Mouse (Mus musculus): ENCODE measurements around the gene 4933415A04Rik. TPM values are rescaled to one million over a fixed set of nuclear protein-coding genes. Genes with fewer than 3 reads are reported as not detected.

Gene 4933415A04Rik
- polyA plus RNA-seq, 1 experiment, result not detected

DNA sequence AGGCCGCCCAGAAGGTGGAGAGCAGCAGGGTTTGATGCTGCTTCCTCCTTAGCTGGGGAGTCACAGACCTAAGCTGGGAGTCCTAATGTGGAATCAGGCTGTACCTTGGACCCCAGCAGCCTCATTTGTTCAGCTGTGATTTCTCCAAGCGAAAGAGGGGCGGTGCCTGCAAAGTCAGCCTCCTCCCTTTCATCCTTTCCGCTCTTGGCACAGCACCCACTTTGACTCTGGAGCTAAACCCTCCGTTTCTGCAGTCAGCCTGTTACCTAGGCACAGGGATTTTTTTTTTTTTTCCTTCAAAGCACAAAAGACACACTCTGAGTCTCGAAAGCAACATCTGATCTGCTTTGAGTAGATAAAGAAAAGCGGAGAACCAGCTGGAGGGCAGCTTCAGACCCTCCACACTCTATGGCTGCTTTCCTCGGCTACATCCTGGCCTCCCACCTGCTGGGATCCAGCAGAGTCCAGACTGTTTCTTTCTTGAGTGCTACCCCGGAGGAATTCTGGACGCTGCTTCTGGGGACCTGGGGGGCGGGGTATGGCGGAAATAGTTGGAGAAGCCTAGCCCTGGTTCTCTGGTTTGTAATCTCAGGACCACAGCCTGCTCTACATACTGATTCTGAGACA is 39.6 kb downstream of the 4933415A04Rik start:
- Histone ChIP-seq H3K4me3 (ENCODE audit: insufficient read depth, low read length) (no peak overlapping the region), H3K4me1 (ENCODE audit: control insufficient read depth, insufficient read depth, low read length) (no peaks in the 10 kb centered on the region), H3K27ac (ENCODE audit: insufficient read depth, low read depth, low read length) (no peak overlapping the region)
- TF ChIP-seq POLR2A (IDR thresholded peaks at IDR 0.05; ENCODE audit: borderline replicate concordance, low read depth, low read length), result no peak

DNA sequence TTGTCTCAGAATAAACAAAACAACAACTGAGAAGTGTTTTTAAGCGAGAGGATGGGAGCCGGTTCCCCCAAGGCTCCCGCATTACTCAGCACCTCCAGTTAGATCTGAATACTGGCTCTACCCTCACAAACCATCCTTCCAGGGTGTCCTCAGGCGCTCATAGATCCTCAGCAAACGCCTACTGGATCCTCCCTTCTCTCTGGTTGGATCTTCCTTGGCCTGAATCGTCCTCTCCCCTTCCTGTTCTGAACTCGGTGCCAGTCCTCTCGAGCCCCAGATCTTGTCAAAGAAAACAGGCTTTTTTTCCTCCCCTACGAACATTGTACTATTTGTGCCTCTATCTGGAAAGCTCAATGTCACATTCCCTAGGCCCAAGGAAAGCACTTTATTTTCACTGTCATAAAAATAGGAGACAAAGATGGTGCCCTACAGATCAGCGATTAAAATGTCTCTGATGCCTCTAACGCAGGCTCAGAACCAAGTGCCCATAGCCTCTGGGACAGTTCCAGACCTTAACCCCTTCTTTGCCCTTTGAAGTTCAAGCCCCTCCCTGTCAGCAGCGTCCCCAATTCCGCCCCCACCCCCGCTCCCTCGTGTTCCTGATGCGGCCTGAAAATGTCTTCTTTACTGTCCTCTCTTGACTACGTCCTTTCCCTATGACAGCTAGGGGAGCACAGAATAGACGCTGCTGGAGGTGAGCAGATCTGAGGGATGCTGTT is 40.2 kb downstream of the 4933415A04Rik start:
- Histone ChIP-seq H3K4me1 (ENCODE audit: control insufficient read depth, insufficient read depth, low read length) (peaks cover 5% of the 10 kb centered on the region), H3K27ac (ENCODE audit: insufficient read depth, low read depth, low read length) (no peak overlapping the region), H3K4me3 (ENCODE audit: insufficient read depth, low read length) (no peak overlapping the region)
- TF ChIP-seq CTCF (IDR thresholded peaks at IDR 0.05; ENCODE audit: low read depth, low read length) (no peak), POLR2A (IDR thresholded peaks at IDR 0.05; ENCODE audit: borderline replicate concordance, low read depth, low read length) (no peak)

DNA sequence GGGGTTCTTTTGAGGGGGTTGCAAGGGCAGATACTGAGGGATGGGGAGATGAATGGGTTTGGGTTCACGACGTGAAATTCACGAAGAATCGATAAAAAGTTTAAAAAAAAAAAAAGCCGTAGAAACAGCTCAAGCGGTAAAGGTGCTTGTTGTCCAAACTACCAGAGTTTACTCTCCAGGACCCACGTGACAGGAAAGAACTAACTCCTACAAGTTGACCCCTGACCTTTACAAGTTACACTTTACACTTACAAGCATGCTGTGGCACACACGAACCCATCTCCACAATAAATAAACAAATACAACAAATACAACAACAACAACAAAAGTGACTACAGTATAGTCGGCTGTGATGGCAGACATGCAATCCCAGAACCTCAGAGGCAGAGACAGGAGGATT is 44.8 kb downstream of the 4933415A04Rik start:
- peaks cover 19% of the 10 kb centered on the region for H3K4me1 ChIP-seq (ENCODE audit: control insufficient read depth, insufficient read depth, low read length)
- no peak overlapping the region for H3K4me3 ChIP-seq (ENCODE audit: insufficient read depth, low read length)
- H3K27ac ChIP-seq (ENCODE audit: insufficient read depth, low read depth, low read length), result no peak overlapping the region; the same call in 1 of the 2 replicates
- no peak for TF ChIP-seq CTCF (IDR thresholded peaks at IDR 0.05; ENCODE audit: low read depth, low read length)
- no peak for TF ChIP-seq POLR2A (IDR thresholded peaks at IDR 0.05; ENCODE audit: borderline replicate concordance, low read depth, low read length)

DNA sequence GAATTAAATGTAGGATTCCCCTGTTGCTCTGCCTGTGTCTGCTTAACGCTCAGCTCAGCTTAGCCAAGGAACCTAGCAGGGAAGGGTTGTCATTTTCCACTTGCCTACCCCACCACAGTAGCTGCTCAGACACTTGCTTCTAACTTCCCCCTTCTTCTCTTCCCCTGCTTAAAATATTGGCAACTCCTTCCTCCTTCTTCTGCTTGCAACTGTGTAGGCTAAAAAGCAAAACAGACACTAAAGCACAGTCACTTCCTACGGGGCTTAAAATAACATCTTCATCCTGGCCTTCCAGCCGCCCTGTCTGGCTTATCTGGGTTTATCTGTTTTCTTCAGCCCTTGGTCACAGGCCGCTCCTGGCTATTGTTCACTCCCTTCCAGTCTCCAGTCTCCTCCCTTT is 45.7 kb downstream of the 4933415A04Rik start:
- H3K27ac ChIP-seq (ENCODE audit: insufficient read depth, low read depth, low read length), result peak overlapping the region; percentile 79
- no peak for TF ChIP-seq CTCF (IDR thresholded peaks at IDR 0.05; ENCODE audit: low read depth, low read length)
- no peak for TF ChIP-seq POLR2A (IDR thresholded peaks at IDR 0.05; ENCODE audit: borderline replicate concordance, low read depth, low read length)
- peaks cover 19% of the 10 kb centered on the region for H3K4me1 ChIP-seq (ENCODE audit: control insufficient read depth, insufficient read depth, low read length)
- no peak overlapping the region for H3K4me3 ChIP-seq (ENCODE audit: insufficient read depth, low read length)

DNA sequence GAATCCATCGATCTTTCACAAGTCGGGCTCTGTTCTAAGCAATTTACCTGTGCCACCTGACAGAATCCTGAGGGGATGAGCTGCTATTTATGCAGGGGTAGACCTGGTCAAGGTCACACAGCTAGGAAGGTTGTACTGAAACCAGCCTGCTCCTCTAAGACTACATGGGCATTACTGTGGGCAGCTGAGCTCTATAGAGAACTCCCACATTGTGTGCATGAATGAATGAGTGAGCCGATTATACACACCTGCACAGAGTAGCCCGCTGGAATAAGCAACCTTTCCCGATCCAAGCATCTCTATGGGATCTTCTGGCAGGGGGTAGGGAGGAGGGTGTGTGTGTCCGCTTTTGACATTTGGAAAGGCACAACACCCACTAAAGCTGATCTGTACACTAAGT is 46.3 kb downstream of the 4933415A04Rik start:
- TF ChIP-seq POLR2A (IDR thresholded peaks at IDR 0.05; ENCODE audit: borderline replicate concordance, low read depth, low read length) (no peak), CTCF (IDR thresholded peaks at IDR 0.05; ENCODE audit: low read depth, low read length) (no peak)
- no peak overlapping the region for H3K4me3 ChIP-seq (ENCODE audit: insufficient read depth, low read length)

DNA sequence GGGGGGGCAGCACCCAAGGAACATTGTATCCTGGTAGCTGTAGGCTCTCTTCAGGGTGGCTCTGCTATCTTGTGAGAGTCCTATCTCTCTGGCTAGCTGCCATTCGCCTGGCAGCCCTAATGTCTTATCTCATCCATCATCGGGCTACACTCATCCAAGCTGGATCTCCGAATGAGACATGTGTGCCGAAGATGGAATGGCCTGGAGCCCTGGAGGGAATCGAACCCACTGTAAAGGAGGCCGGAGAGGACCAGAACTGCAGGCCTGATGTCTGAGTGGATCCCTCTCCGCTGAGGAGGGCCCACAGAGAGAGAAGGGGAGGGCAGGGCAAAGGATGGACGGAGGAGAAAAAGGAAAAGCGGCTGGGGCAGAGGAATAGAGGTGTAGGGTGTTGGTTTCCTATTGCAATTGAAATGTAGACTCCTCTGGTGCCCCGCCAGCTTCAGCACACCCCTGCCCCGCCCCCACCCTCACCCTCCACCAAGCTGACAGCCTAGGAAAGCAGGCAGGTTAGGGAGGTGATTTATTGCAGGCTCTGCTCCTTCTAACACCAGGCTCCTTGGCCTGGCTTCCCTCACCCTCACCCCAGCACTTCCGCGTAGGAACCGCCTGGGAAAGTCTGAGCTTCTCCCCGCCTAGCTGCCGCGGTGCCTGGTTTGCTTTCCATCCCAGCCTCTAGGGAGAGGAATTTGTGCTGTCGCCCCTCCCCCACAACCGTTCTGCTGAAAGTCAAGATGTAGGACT is 47.0 kb downstream of the 4933415A04Rik start:
- peaks cover 22% of the 10 kb centered on the region for H3K4me1 ChIP-seq (ENCODE audit: control insufficient read depth, insufficient read depth, low read length)
- H3K27ac ChIP-seq (ENCODE audit: insufficient read depth, low read depth, low read length), result no peak overlapping the region
- no peak overlapping the region for H3K4me3 ChIP-seq (ENCODE audit: insufficient read depth, low read length)
- TF ChIP-seq POLR2A (IDR thresholded peaks at IDR 0.05; ENCODE audit: borderline replicate concordance, low read depth, low read length), result no peak
- no peak for TF ChIP-seq CTCF (IDR thresholded peaks at IDR 0.05; ENCODE audit: low read depth, low read length)

More for the DNA sequence above, 46.3 kb downstream of the 4933415A04Rik start:
- Histone ChIP-seq H3K4me1 (ENCODE audit: control insufficient read depth, insufficient read depth, low read length) (peaks cover 20% of the 10 kb centered on the region), H3K27ac (ENCODE audit: insufficient read depth, low read depth, low read length) (peak overlapping the region; percentile 79)

DNA sequence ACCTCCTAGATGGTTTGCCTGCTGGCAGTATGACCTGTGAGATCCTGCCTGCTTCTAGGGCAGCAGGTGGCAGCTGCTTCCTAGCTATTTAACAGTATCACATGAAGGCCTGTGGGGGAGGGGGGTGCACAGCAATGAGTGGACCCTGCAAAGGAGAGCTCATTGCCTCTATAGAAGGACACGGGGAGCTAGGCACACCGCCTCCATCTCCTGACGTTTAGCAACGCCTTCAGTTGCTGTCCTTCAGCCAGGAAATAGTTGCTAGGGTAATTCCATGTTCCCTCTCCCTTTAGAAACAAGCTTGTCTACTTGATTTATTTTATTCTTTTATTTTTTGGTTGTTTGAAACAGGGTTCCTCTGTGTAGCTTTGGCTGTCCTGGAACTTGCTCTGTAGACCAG is 49.9 kb downstream of the 4933415A04Rik start:
- H3K27ac ChIP-seq (ENCODE audit: insufficient read depth, low read depth, low read length), result no peak overlapping the region
- H3K4me3 ChIP-seq (ENCODE audit: insufficient read depth, low read length), result no peak overlapping the region
- peaks cover 20% of the 10 kb centered on the region for H3K4me1 ChIP-seq (ENCODE audit: control insufficient read depth, insufficient read depth, low read length)
- no peak for TF ChIP-seq CTCF (IDR thresholded peaks at IDR 0.05; ENCODE audit: low read depth, low read length)
- no peak for TF ChIP-seq POLR2A (IDR thresholded peaks at IDR 0.05; ENCODE audit: borderline replicate concordance, low read depth, low read length)

DNA sequence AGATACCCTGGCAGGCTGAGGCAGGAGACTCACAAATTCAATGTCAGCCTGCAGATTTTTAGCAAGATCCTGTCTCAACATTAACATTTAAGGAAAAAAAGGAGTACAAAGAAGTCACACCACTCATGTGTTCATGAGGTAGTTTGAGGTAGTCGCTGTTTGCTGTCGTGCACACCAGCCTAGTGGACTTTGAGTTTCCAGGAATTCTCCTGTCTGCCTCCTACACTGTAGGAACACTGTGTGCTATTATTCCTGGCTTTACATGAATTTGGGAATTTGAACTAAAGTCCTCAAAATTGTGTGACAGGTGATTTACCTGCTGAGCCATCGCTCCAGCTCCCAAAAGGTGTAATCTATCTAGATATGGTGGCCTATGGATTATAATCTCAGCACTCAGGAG is 51.6 kb downstream of the 4933415A04Rik start:
- no peak for TF ChIP-seq POLR2A (IDR thresholded peaks at IDR 0.05; ENCODE audit: borderline replicate concordance, low read depth, low read length)
- no peak for TF ChIP-seq CTCF (IDR thresholded peaks at IDR 0.05; ENCODE audit: low read depth, low read length)
- no peak overlapping the region for H3K4me3 ChIP-seq (ENCODE audit: insufficient read depth, low read length)

More for the DNA sequence above, 51.6 kb downstream of the 4933415A04Rik start:
- Histone ChIP-seq H3K4me1 (ENCODE audit: control insufficient read depth, insufficient read depth, low read length) (peaks cover 11% of the 10 kb centered on the region), H3K27ac (ENCODE audit: insufficient read depth, low read depth, low read length) (no peak overlapping the region)

Other genes with a start within 250 kb of the 4933415A04Rik start
- gene Pttg1, start 160.8 kb upstream of the 4933415A04Rik start, polyA plus RNA-seq (2012; ENCODE audit: insufficient read depth, insufficient read length, missing spikeins), result 60.1 and 81.7 TPM in 2 replicates
- gene Slu7, start 153.3 kb upstream of the 4933415A04Rik start, polyA plus RNA-seq (2012; ENCODE audit: insufficient read depth, insufficient read length, missing spikeins), result 65.4 and 68.9 TPM in 2 replicates
- gene C1qtnf2, start 112.8 kb upstream of the 4933415A04Rik start, polyA plus RNA-seq (2012; ENCODE audit: insufficient read depth, insufficient read length, missing spikeins), result not detected in 2 replicates
- gene Ccnjl, start 58.3 kb upstream of the 4933415A04Rik start, polyA plus RNA-seq (2012; ENCODE audit: insufficient read depth, insufficient read length, missing spikeins), result not detected in 2 replicates
- not detected in 2 replicates for gene Fabp6, start 14.5 kb downstream of the 4933415A04Rik start, polyA plus RNA-seq (2012; ENCODE audit: insufficient read depth, insufficient read length, missing spikeins)
- 35.4 and 36.2 TPM in 2 replicates for gene Pwwp2a, start 95.0 kb downstream of the 4933415A04Rik start, polyA plus RNA-seq (2012; ENCODE audit: insufficient read depth, insufficient read length, missing spikeins)
- gene Ttc1, start 161.0 kb downstream of the 4933415A04Rik start, polyA plus RNA-seq (2012; ENCODE audit: insufficient read depth, insufficient read length, missing spikeins), result 41.5 and 42.4 TPM in 2 replicates

All from bone marrow macrophage, adult 2 months (primary cell).